Mouse (Mus musculus) heart, postnatal 0 days (tissue): ENCODE measurements at regions not wholly inside any gene's neighbourhood (a gene's known extent, or its start where the extent isn't known, plus 50 kb on each side); places are given as distances from the start of the nearest gene placed in this dataset.
"Not testable (repeated sequence)": the region's sequence is repeated elsewhere in the genome, so short reads cannot be mapped to it uniquely, and the experiment has no call there.

Experiments used
- ATAC-seq: fragments of 200-750 bp; cut with Nextera tagmentation; 2 replicates; pipeline ENCODE4 v1.8.0; 2017; ENCODE audit warnings: low read depth, moderate number of reproducible peaks, moderate library complexity; ENCODE audit not compliant: insufficient read depth
- DNase-seq: peaks from one replicate; pipeline ENCODE4 v3.0.0-alpha.2; 2016; ENCODE audit warnings: low spot score
- H3K27ac ChIP-seq: fragments of 300-500 bp; sonication (generic); 2 replicates; pipeline ENCODE4 v1.5.1; 2014; ENCODE audit warnings: low read depth, mild to moderate bottlenecking
- H3K27me3 ChIP-seq: fragments of 300-500 bp; sonication (generic); 2 replicates; pipeline ENCODE4 v1.6.1; 2014; ENCODE audit warnings: low read length, mixed read lengths; ENCODE audit not compliant: control insufficient read depth, insufficient read depth
- H3K36me3 ChIP-seq: fragments of 300-500 bp; sonication (generic); replicated peaks from 2 replicates; pipeline ENCODE4 v1.6.1; 2014; ENCODE audit warnings: low read length, mixed read lengths; ENCODE audit not compliant: control insufficient read depth, insufficient read depth
- H3K4me1 ChIP-seq: fragments of 300-500 bp; sonication (generic); 2 replicates; pipeline ENCODE4 v1.6.1; 2014; ENCODE audit warnings: antibody characterized with exemption; ENCODE audit not compliant: control insufficient read depth, insufficient read depth
- H3K4me2 ChIP-seq: fragments of 300-500 bp; sonication (generic); 2 replicates; pipeline ENCODE4 v1.6.1; 2014; ENCODE audit warnings: low read depth, mild to moderate bottlenecking, low read length, moderate library complexity
- H3K4me3 ChIP-seq: fragments of 300-500 bp; sonication (generic); 2 replicates; pipeline ENCODE4 v1.5.1; 2014; ENCODE audit warnings: low read depth, low read length
- H3K9ac ChIP-seq: fragments of 300-500 bp; sonication (generic); replicated peaks from 2 replicates; pipeline ENCODE4 v1.6.1; 2014; ENCODE audit warnings: low read depth, low read length, mixed read lengths
- H3K9me3 ChIP-seq: fragments of 300-500 bp; sonication (generic); replicated peaks from 2 replicates; pipeline ENCODE4 v1.6.1; 2016; ENCODE audit warnings: low read length; ENCODE audit not compliant: control insufficient read depth
- CTCF ChIP-seq: IDR thresholded peaks from 2 replicates; pipeline ENCODE4 v1.5.1; 2016; ENCODE audit warnings: antibody characterized with exemption, control low read depth, low read depth
- EP300 ChIP-seq: IDR thresholded peaks from 2 replicates; pipeline ENCODE4 v1.6.1; 2016; ENCODE audit warnings: antibody characterized with exemption, low read depth
- WGBS: fragments of 180-500 bp; shearing (Covaris S2); extraction: QIAGEN DNeasy Blood & Tissue Kit; methylation state at CpG from one replicate; pipeline ENCODE4 v1.1.7; 2014; 5-methylcytosine and 5-hydroxymethylcytosine counted together

GRCm38 (mm10) chr9:85951777-85952176, 109.6 kb downstream of the Tpbg start:
- Histone ChIP-seq H3K27ac (no peak overlapping the region), H3K4me2 (no peak overlapping the region), H3K4me1 (no peaks in the 10 kb centered on the region), H3K27me3 (no peaks in the 10 kb centered on the region), H3K9ac (no peak overlapping the region), H3K36me3 (no peaks in the 10 kb centered on the region), H3K4me3 (no peak overlapping the region), H3K9me3 (no peaks in the 10 kb centered on the region)
- DNase-seq, result no peak
- no peak for ATAC-seq
- WGBS, result 73% methylated on average over 2 of the region's 2 CpGs
- no peak for TF ChIP-seq EP300
- no peak for TF ChIP-seq CTCF

DNA sequence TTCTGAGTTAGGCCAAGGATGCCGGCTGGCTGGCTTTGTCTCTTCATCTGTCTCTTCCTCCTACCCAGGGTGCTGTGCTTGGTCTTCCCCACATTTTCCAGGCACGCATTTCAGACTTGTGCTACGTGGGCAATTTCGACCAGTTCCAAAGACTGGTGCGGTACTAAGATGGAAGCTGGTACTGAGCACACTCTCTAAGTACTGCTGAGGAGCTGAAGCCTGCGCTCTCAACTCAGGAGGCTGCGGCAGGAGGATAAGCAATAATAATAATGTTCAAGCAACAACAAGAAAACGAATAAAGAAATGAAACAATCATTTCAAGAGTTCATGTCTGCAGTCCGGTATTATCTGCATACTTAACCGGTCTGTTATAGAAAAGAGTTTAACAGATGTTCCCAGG, 127.9 kb downstream of the Tpbg start:
- no peak overlapping the region for H3K9ac ChIP-seq
- 82% methylated on average over 10 of the region's 10 CpGs for WGBS
- H3K9me3 ChIP-seq, result no peaks in the 10 kb centered on the region
- H3K4me2 ChIP-seq, result no peak overlapping the region
- no peak overlapping the region for H3K27ac ChIP-seq
- TF ChIP-seq EP300 (no peak), CTCF (no peak)
- no peak for DNase-seq
- no peaks in the 10 kb centered on the region for H3K36me3 ChIP-seq
- no peak overlapping the region for H3K4me3 ChIP-seq
- no peaks in the 10 kb centered on the region for H3K27me3 ChIP-seq
- no peaks in the 10 kb centered on the region for H3K4me1 ChIP-seq
- no peak for ATAC-seq

GRCm38 (mm10) chr9:85981428-85981827, 139.2 kb downstream of the Tpbg start:
- TF ChIP-seq CTCF, result no peak
- no peak for TF ChIP-seq EP300
- Histone ChIP-seq H3K27ac (no peak overlapping the region), H3K4me1 (no peaks in the 10 kb centered on the region), H3K36me3 (no peaks in the 10 kb centered on the region), H3K9me3 (no peaks in the 10 kb centered on the region), H3K9ac (no peak overlapping the region), H3K4me2 (no peak overlapping the region), H3K4me3 (no peak overlapping the region), H3K27me3 (no peaks in the 10 kb centered on the region)
- DNase-seq, result no peak
- no peak for ATAC-seq
- WGBS, result 90% methylated on average over 5 of the region's 5 CpGs

- H3K36me3 ChIP-seq, H3K4me3 ChIP-seq, H3K27me3 ChIP-seq, H3K4me1 ChIP-seq, H3K9me3 ChIP-seq, H3K27ac ChIP-seq, DNase-seq, H3K4me2 ChIP-seq, ATAC-seq, H3K9ac ChIP-seq: not testable (repeated sequence)
- WGBS, result 76% methylated on average over 6 of the region's 8 CpGs
These were observed 141.3 kb downstream of the Tpbg start for GRCm38 (mm10) chr9:85983516-85983915.

GRCm38 (mm10) chr9:85985671-85986070, 143.5 kb downstream of the Tpbg start:
- no peak overlapping the region for H3K27ac ChIP-seq
- WGBS, result 61% methylated on average over 5 of the region's 5 CpGs
- no peak for ATAC-seq
- H3K27me3 ChIP-seq, result no peaks in the 10 kb centered on the region
- no peak for TF ChIP-seq EP300
- no peak overlapping the region for H3K4me3 ChIP-seq
- H3K4me1 ChIP-seq, result no peaks in the 10 kb centered on the region
- H3K36me3 ChIP-seq, result no peaks in the 10 kb centered on the region
- H3K9ac ChIP-seq, result no peak overlapping the region
- no peak for DNase-seq
- no peak overlapping the region for H3K4me2 ChIP-seq
- no peaks in the 10 kb centered on the region for H3K9me3 ChIP-seq

GRCm38 (mm10) chr9:85986142-85986541, 144.0 kb downstream of the Tpbg start:
- ATAC-seq (no peak), DNase-seq (no peak)
- 56% methylated on average over 2 of the region's 2 CpGs for WGBS
- TF ChIP-seq CTCF (no peak), EP300 (no peak)
- no peak overlapping the region for H3K9ac ChIP-seq
- H3K27me3 ChIP-seq, result no peaks in the 10 kb centered on the region
- H3K27ac ChIP-seq, result no peak overlapping the region
- H3K4me1 ChIP-seq, result no peaks in the 10 kb centered on the region
- no peaks in the 10 kb centered on the region for H3K9me3 ChIP-seq
- H3K36me3 ChIP-seq, result no peaks in the 10 kb centered on the region
- no peak overlapping the region for H3K4me2 ChIP-seq
- H3K4me3 ChIP-seq, result no peak overlapping the region
